Mouse (Mus musculus) embryonic facial prominence, embryonic 10.5 days (tissue): ENCODE measurements around the gene Klhl21. TPM values are rescaled to one million over a fixed set of nuclear protein-coding genes. Genes with fewer than 3 reads are reported as not detected.

Source experiments
- DNase-seq: peaks from one replicate; pipeline ENCODE4 v3.0.0-alpha.2; 2017; ENCODE audit warnings: low spot score
- H3K27ac ChIP-seq: fragments of 300-500 bp; sonication (generic); replicated peaks from 2 replicates; pipeline ENCODE4 v1.5.1; 2016; ENCODE audit warnings: mild to moderate bottlenecking
- H3K27me3 ChIP-seq: fragments of 300-500 bp; sonication (generic); replicated peaks from 2 replicates; pipeline ENCODE4 v1.6.1; 2016; ENCODE audit warnings: low read depth, mild to moderate bottlenecking; ENCODE audit not compliant: poor library complexity, severe bottlenecking
- H3K36me3 ChIP-seq: fragments of 300-500 bp; sonication (generic); replicated peaks from 2 replicates; pipeline ENCODE4 v1.6.1; 2016; ENCODE audit warnings: mild to moderate bottlenecking, moderate library complexity
- H3K4me1 ChIP-seq: fragments of 300-500 bp; sonication (generic); 2 replicates; pipeline ENCODE4 v1.6.1; 2016
- H3K4me3 ChIP-seq: fragments of 300-500 bp; sonication (generic); 2 replicates; pipeline ENCODE4 v1.5.1; 2016; ENCODE audit warnings: mild to moderate bottlenecking, moderate library complexity
- H3K9me3 ChIP-seq: fragments of 300-500 bp; sonication (generic); 2 replicates; pipeline ENCODE4 v1.6.1; 2016; ENCODE audit warnings: mild to moderate bottlenecking
- WGBS: fragments of 180-500 bp; shearing (Covaris S2); methylation state at CpG from one replicate; pipeline ENCODE4 v1.1.7; 2016; 5-methylcytosine and 5-hydroxymethylcytosine counted together
- polyA plus RNA-seq: library from polyadenylated mRNA; unstranded; fragments of >200 nt; fragmentation: Nextera tagmentation; extraction: Ambion mirVana; gene quantifications from 2 replicates; pipeline ENCODE4 v1.2.1, GENCODE M21; 2016

Gene Klhl21
- polyA plus RNA-seq, 1 experiment from 2014 or later, result 9.7 TPM

GRCm38 (mm10) chr4:151997701-151998100 is 10.9 kb upstream of the Klhl21 start:
- Histone ChIP-seq H3K4me3 (peak overlapping the region; percentile 100), H3K4me1 (peaks cover 26% of the 10 kb centered on the region), H3K27ac (no peak overlapping the region), H3K27me3 (0 out of 2 replicates have a peak, but pooled peaks cover 5% of the 10 kb centered on the region), H3K36me3 (peaks cover 8% of the 10 kb centered on the region), H3K9me3 (no peaks in the 10 kb centered on the region)
- DNase-seq, result no peak
- 65% methylated on average over 3 of the region's 3 CpGs for WGBS

GRCm38 (mm10) chr4:151999481-151999880 is 9.1 kb upstream of the Klhl21 start:
- WGBS, result 43% methylated on average over 3 of the region's 3 CpGs
- H3K4me3 ChIP-seq, result no peak overlapping the region
- DNase-seq, result no peak
- no peaks in the 10 kb centered on the region for H3K36me3 ChIP-seq
- no peaks in the 10 kb centered on the region for H3K9me3 ChIP-seq
- H3K27ac ChIP-seq, result no peak overlapping the region
- 0 out of 2 replicates have a peak, but pooled peaks cover 5% of the 10 kb centered on the region for H3K27me3 ChIP-seq
- H3K4me1 ChIP-seq, result peaks cover 14% of the 10 kb centered on the region

GRCm38 (mm10) chr4:152000906-152001305 is 7.7 kb upstream of the Klhl21 start:
- 63% methylated on average over 4 of the region's 4 CpGs for WGBS
- Histone ChIP-seq H3K27ac (no peak overlapping the region), H3K36me3 (no peaks in the 10 kb centered on the region), H3K27me3 (0 out of 2 replicates have a peak, but pooled peaks cover 5% of the 10 kb centered on the region), H3K9me3 (no peaks in the 10 kb centered on the region), H3K4me3 (no peak overlapping the region), H3K4me1 (peaks cover 13% of the 10 kb centered on the region)
- DNase-seq, result no peak

GRCm38 (mm10) chr4:152001335-152001734 is 7.3 kb upstream of the Klhl21 start:
- Histone ChIP-seq H3K4me1 (peaks cover 13% of the 10 kb centered on the region), H3K27ac (no peak overlapping the region), H3K9me3 (no peaks in the 10 kb centered on the region), H3K27me3 (peaks cover 6% of the 10 kb centered on the region; the same call in 1 of the 2 replicates), H3K4me3 (no peak overlapping the region), H3K36me3 (no peaks in the 10 kb centered on the region)
- 72% methylated on average over 4 of the region's 4 CpGs for WGBS
- no peak for DNase-seq

GRCm38 (mm10) chr4:152002063-152002462 is 6.5 kb upstream of the Klhl21 start:
- no peaks in the 10 kb centered on the region for H3K9me3 ChIP-seq
- no peak overlapping the region for H3K4me3 ChIP-seq
- no peak overlapping the region for H3K27ac ChIP-seq
- 95% methylated on average over 3 of the region's 3 CpGs for WGBS
- H3K36me3 ChIP-seq, result no peaks in the 10 kb centered on the region
- DNase-seq, result no peak
- H3K27me3 ChIP-seq, result peaks cover 13% of the 10 kb centered on the region
- peaks cover 17% of the 10 kb centered on the region for H3K4me1 ChIP-seq

GRCm38 (mm10) chr4:152006137-152006536 is 2.5 kb upstream of the Klhl21 start:
- Histone ChIP-seq H3K36me3 (no peaks in the 10 kb centered on the region), H3K4me3 (no peak overlapping the region), H3K4me1 (peaks cover 44% of the 10 kb centered on the region)

GRCm38 (mm10) chr4:152006812-152007211 is 1.8 kb upstream of the Klhl21 start:
- H3K36me3 ChIP-seq, result peaks cover under 1% of the 10 kb centered on the region; the same call in 1 of the 2 replicates
- no peak for DNase-seq

More at GRCm38 (mm10) chr4:152006137-152006536, 2.5 kb upstream of the Klhl21 start:
- no peak for DNase-seq
- WGBS, result 72% methylated on average over 6 of the region's 6 CpGs
- no peak overlapping the region for H3K27ac ChIP-seq
- no peaks in the 10 kb centered on the region for H3K9me3 ChIP-seq
- peaks cover 22% of the 10 kb centered on the region for H3K27me3 ChIP-seq

GRCm38 (mm10) chr4:152007481-152008147 is 989 bp upstream of the Klhl21 start:
- peak overlapping the region; percentile 78 for H3K4me3 ChIP-seq
- H3K27me3 ChIP-seq, result peaks cover 22% of the 10 kb centered on the region
- H3K9me3 ChIP-seq, result no peaks in the 10 kb centered on the region
- H3K27ac ChIP-seq, result no peak overlapping the region
- no peak for DNase-seq
- WGBS, result 5% methylated on average over 8 of the region's 8 CpGs
- peaks cover 54% of the 10 kb centered on the region for H3K4me1 ChIP-seq
- H3K36me3 ChIP-seq, result peaks cover 8% of the 10 kb centered on the region

More at GRCm38 (mm10) chr4:152006812-152007211, 1.8 kb upstream of the Klhl21 start:
- Histone ChIP-seq H3K9me3 (no peaks in the 10 kb centered on the region), H3K27me3 (peaks cover 22% of the 10 kb centered on the region), H3K4me3 (0 out of 2 replicates have a peak overlapping the region, but pooled peaks have one; percentile 11), H3K27ac (no peak overlapping the region), H3K4me1 (peaks cover 51% of the 10 kb centered on the region)
- 6% methylated on average over 3 of the region's 3 CpGs for WGBS

GRCm38 (mm10) chr4:152008148-152008500 is 479 bp upstream of the Klhl21 start:
- Histone ChIP-seq H3K27me3 (peaks cover 22% of the 10 kb centered on the region), H3K36me3 (peaks cover 13% of the 10 kb centered on the region), H3K4me3 (peak overlapping the region; percentile 78), H3K4me1 (peaks cover 54% of the 10 kb centered on the region), H3K9me3 (no peaks in the 10 kb centered on the region), H3K27ac (no peak overlapping the region)
- WGBS, result 1% methylated on average over 14 of the region's 14 CpGs
- no peak for DNase-seq

- DNase-seq, result peak; percentile 74
- Histone ChIP-seq H3K4me3 (peak overlapping the region; percentile 78), H3K4me1 (peaks cover 54% of the 10 kb centered on the region), H3K36me3 (peaks cover 26% of the 10 kb centered on the region), H3K27ac (peak overlapping the region; percentile 83), H3K9me3 (no peaks in the 10 kb centered on the region), H3K27me3 (peaks cover 22% of the 10 kb centered on the region)
- under 1% methylated on average over 115 of the region's 115 CpGs for WGBS
These were observed 761 bp downstream of the Klhl21 start for GRCm38 (mm10) chr4:152009076-152010051.

GRCm38 (mm10) chr4:152010091-152010706 is 1.6 kb downstream of the Klhl21 start:
- H3K36me3 ChIP-seq, result peaks cover 34% of the 10 kb centered on the region
- peaks cover 22% of the 10 kb centered on the region for H3K27me3 ChIP-seq
- DNase-seq, result peak; percentile 41
- peaks cover 54% of the 10 kb centered on the region for H3K4me1 ChIP-seq
- H3K4me3 ChIP-seq, result peak overlapping the region; percentile 78
- WGBS, result under 1% methylated on average over 10 of the region's 10 CpGs
- H3K9me3 ChIP-seq, result no peaks in the 10 kb centered on the region
- peak overlapping the region; percentile 83 for H3K27ac ChIP-seq

- peaks cover 22% of the 10 kb centered on the region for H3K27me3 ChIP-seq
- DNase-seq, result no peak
- H3K4me1 ChIP-seq, result peaks cover 52% of the 10 kb centered on the region
- peak overlapping the region; percentile 83; the same call in 1 of the 2 replicates for H3K27ac ChIP-seq
- peak overlapping the region; percentile 78 for H3K4me3 ChIP-seq
- 8% methylated on average over 13 of the region's 13 CpGs for WGBS
- H3K36me3 ChIP-seq, result peaks cover 39% of the 10 kb centered on the region
- H3K9me3 ChIP-seq, result no peaks in the 10 kb centered on the region
These were observed 2.1 kb downstream of the Klhl21 start for GRCm38 (mm10) chr4:152010707-152011134.
